Mouse (Mus musculus) intestine, postnatal 0 days (tissue): Measurements from ENCODE around the gene Synm. TPM values are rescaled to one million over a fixed set of nuclear protein-coding genes. Genes with fewer than 3 reads are reported as not detected.

Experiments used
- ATAC-seq: fragments of 200-750 bp; cut with Nextera tagmentation; 2 replicates; pipeline ENCODE4 v1.8.0; 2017; ENCODE audit warnings: mild to moderate bottlenecking, moderate TSS enrichment, moderate library complexity
- H3K27ac ChIP-seq: fragments of 300-500 bp; sonication (generic); 2 replicates; pipeline ENCODE4 v1.5.1; 2014; ENCODE audit warnings: mild to moderate bottlenecking, low read depth, low read length, moderate library complexity
- H3K27me3 ChIP-seq: fragments of 300-500 bp; sonication (generic); replicated peaks from 2 replicates; pipeline ENCODE4 v1.6.1; 2014; ENCODE audit warnings: low read length, mixed read lengths; ENCODE audit not compliant: control insufficient read depth, insufficient read depth
- H3K36me3 ChIP-seq: fragments of 300-500 bp; sonication (generic); 2 replicates; pipeline ENCODE4 v1.6.1; 2014; ENCODE audit warnings: mild to moderate bottlenecking, moderate library complexity; ENCODE audit not compliant: control insufficient read depth, insufficient read depth
- H3K4me1 ChIP-seq: fragments of 300-500 bp; sonication (generic); replicated peaks from 2 replicates; pipeline ENCODE4 v1.6.1; 2014; ENCODE audit warnings: antibody characterized with exemption, low read length, mixed read lengths; ENCODE audit not compliant: control insufficient read depth, insufficient read depth
- H3K4me2 ChIP-seq: fragments of 300-500 bp; sonication (generic); replicated peaks from 2 replicates; pipeline ENCODE4 v1.6.1; 2014; ENCODE audit warnings: low read depth, mild to moderate bottlenecking, moderate library complexity
- H3K4me3 ChIP-seq: fragments of 300-500 bp; sonication (generic); 2 replicates; pipeline ENCODE4 v1.5.1; 2014; ENCODE audit warnings: low read depth, low read length
- H3K9ac ChIP-seq: fragments of 300-500 bp; sonication (generic); 2 replicates; pipeline ENCODE4 v1.6.1; 2014; ENCODE audit warnings: mild to moderate bottlenecking, low read depth, low read length
- H3K9me3 ChIP-seq: fragments of 300-500 bp; sonication (generic); 2 replicates; pipeline ENCODE4 v1.6.1; 2016; ENCODE audit warnings: mixed run types; ENCODE audit not compliant: control insufficient read depth
- CTCF ChIP-seq: sonication (generic); IDR thresholded peaks from 2 replicates; pipeline ENCODE4 v1.5.1; 2016; ENCODE audit warnings: low read depth, mild to moderate bottlenecking, control low read depth, antibody characterized with exemption, moderate library complexity
- WGBS: fragments of 180-500 bp; shearing (Covaris S2); extraction: QIAGEN DNeasy Blood & Tissue Kit; methylation state at CpG from one replicate; pipeline ENCODE4 v1.1.7; 2014; 5-methylcytosine and 5-hydroxymethylcytosine counted together
- polyA plus RNA-seq: library from polyadenylated mRNA; unstranded; fragments of >200 nt; fragmentation: Nextera tagmentation; extraction: Ambion mirVana; gene quantifications from 2 replicates; pipeline ENCODE4 v1.2.1, GENCODE M21; 2015

Synm gene
- polyA plus RNA-seq, 1 experiment from 2014 or later: 12.6 TPM

GRCm38 (mm10) chr7:67716213-67716878 is 43.2 kb downstream of the Synm start:
- ATAC-seq: no peak

GRCm38 (mm10) chr7:67715176-67715575 is 44.4 kb downstream of the Synm start:
- WGBS: 79% methylated on average over 7 of the region's 7 CpGs

More at GRCm38 (mm10) chr7:67716213-67716878, 43.2 kb downstream of the Synm start:
- Histone ChIP-seq H3K4me1 (no peaks in the 10 kb centered on the region), H3K4me3 (no peak overlapping the region), H3K4me2 (no peak overlapping the region), H3K36me3 (peaks cover 16% of the 10 kb centered on the region; the same call in 1 of the 2 replicates), H3K27me3 (no peaks in the 10 kb centered on the region), H3K9me3 (no peaks in the 10 kb centered on the region), H3K9ac (no peak overlapping the region), H3K27ac (no peak overlapping the region)
- 58% methylated on average over 11 of the region's 11 CpGs for WGBS
- TF ChIP-seq CTCF: no peak

GRCm38 (mm10) chr7:67713820-67714510 is 45.6 kb downstream of the Synm start:
- H3K9me3 ChIP-seq: no peaks in the 10 kb centered on the region
- no peak overlapping the region for H3K4me3 ChIP-seq
- no peaks in the 10 kb centered on the region for H3K4me1 ChIP-seq
- H3K4me2 ChIP-seq: no peak overlapping the region
- no peak overlapping the region for H3K9ac ChIP-seq
- WGBS: 70% methylated on average over 19 of the region's 19 CpGs
- no peaks in the 10 kb centered on the region for H3K27me3 ChIP-seq
- TF ChIP-seq CTCF: no peak
- no peak overlapping the region for H3K27ac ChIP-seq
- H3K36me3 ChIP-seq: peaks cover 32% of the 10 kb centered on the region
- no peak for ATAC-seq

More at GRCm38 (mm10) chr7:67715176-67715575, 44.4 kb downstream of the Synm start:
- no peak for ATAC-seq
- Histone ChIP-seq H3K4me1 (no peaks in the 10 kb centered on the region), H3K27ac (no peak overlapping the region), H3K9ac (no peak overlapping the region), H3K36me3 (peaks cover 26% of the 10 kb centered on the region), H3K4me3 (no peak overlapping the region), H3K9me3 (no peaks in the 10 kb centered on the region), H3K4me2 (no peak overlapping the region), H3K27me3 (no peaks in the 10 kb centered on the region)
- TF ChIP-seq CTCF: no peak

- Histone ChIP-seq H3K4me3 (no peak overlapping the region), H3K27ac (no peak overlapping the region), H3K9me3 (no peaks in the 10 kb centered on the region), H3K27me3 (no peaks in the 10 kb centered on the region), H3K9ac (no peak overlapping the region), H3K4me2 (no peak overlapping the region), H3K36me3 (peaks cover 32% of the 10 kb centered on the region), H3K4me1 (no peaks in the 10 kb centered on the region)
- WGBS: 37% methylated on average over 7 of the region's 7 CpGs
- no peak for TF ChIP-seq CTCF
- ATAC-seq: no peak
Measured at GRCm38 (mm10) chr7:67710216-67710615, 49.3 kb downstream of the Synm start.

- Histone ChIP-seq H3K9me3 (no peaks in the 10 kb centered on the region), H3K4me1 (no peaks in the 10 kb centered on the region), H3K27ac (no peak overlapping the region), H3K36me3 (peaks cover 32% of the 10 kb centered on the region), H3K9ac (no peak overlapping the region), H3K4me2 (no peak overlapping the region), H3K4me3 (no peak overlapping the region), H3K27me3 (no peaks in the 10 kb centered on the region)
- ATAC-seq: no peak
- no peak for TF ChIP-seq CTCF
- WGBS: 76% methylated on average over 6 of the region's 6 CpGs
Measured at GRCm38 (mm10) chr7:67708160-67708559, 51.4 kb downstream of the Synm start.

GRCm38 (mm10) chr7:67701252-67701914 is 58.2 kb downstream of the Synm start:
- 65% methylated on average over 17 of the region's 17 CpGs for WGBS
- H3K9ac ChIP-seq: no peak overlapping the region
- peaks cover 15% of the 10 kb centered on the region; the same call in 1 of the 2 replicates for H3K36me3 ChIP-seq
- no peak overlapping the region for H3K4me2 ChIP-seq
- H3K27me3 ChIP-seq: no peaks in the 10 kb centered on the region
- no peak overlapping the region for H3K4me3 ChIP-seq
- no peak overlapping the region for H3K27ac ChIP-seq
- no peaks in the 10 kb centered on the region for H3K9me3 ChIP-seq
- no peak for TF ChIP-seq CTCF
- no peak for ATAC-seq
- no peaks in the 10 kb centered on the region for H3K4me1 ChIP-seq
